Mouse (Mus musculus): ENCODE results near the gene Sh3bp1. TPM values are rescaled to one million over a fixed set of nuclear protein-coding genes. Genes with fewer than 3 reads are reported as not detected.

Gene Sh3bp1
- 145 TPM for polyA plus RNA-seq (2017; shearing (Covaris generic))

GRCm38 (mm10) chr15:78899740-78900584 is at the start of gene Sh3bp1:
Gene Sh3bp1, plus strand, starts transcription at chr15:78899768.

GRCm38 (mm10) chr15:78855303-78855965 is 44.1 kb upstream of the Sh3bp1 start, which contains the start of gene Lgals2:
Gene Lgals2, minus strand, starts transcription at chr15:78855529.

DNA sequence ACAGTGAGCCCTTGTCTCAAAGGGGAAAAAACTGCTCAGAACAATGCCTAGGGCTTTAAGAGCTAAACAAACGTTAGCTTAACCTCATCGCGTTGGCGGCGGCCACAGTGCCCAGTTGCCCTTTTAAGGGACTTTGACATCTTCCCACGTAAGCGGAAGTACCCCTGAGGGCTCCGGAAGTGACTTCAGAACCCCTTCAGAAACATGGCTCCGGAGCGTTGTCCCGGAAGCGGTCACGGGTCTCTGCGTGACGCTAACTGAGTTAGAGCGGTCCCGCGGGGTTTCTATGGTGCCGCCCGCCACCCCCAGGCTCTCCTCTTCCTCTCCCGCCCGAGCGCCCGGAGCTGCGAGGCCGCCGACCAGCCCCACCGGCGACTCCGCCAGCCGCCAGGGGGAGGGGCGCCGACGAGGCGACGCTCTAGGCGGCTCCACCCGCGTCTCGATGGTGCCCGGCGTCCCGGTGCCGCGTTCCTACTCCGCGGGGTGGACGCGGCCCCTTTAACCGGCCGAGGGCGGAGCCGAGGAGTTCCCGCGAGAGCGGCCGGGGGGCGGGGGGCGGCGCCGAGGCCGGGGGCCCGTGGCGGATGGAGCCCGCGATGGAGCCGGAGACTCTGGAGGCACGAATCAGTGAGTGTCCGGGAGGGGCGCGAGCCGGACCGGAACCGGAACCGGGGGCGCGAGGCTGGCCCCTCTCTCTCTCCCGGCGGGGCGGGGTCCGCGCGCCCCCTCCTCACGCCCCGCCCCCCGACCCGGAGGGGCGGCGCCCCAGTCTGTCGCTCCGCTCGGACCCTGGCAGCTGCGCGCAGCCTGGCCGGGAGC is 22.4 kb upstream of the Sh3bp1 start, which contains the start of gene Gga1:
TSS of gene Gga1 (plus strand) at position 200 of the 819 bp plus-strand sequence.

GRCm38 (mm10) chr15:78899409-78899739 is 194 bp upstream of the Sh3bp1 start, which contains the start of gene Gm49510:
Gene Gm49510, plus strand, starts transcription at chr15:78899667.

DNA sequence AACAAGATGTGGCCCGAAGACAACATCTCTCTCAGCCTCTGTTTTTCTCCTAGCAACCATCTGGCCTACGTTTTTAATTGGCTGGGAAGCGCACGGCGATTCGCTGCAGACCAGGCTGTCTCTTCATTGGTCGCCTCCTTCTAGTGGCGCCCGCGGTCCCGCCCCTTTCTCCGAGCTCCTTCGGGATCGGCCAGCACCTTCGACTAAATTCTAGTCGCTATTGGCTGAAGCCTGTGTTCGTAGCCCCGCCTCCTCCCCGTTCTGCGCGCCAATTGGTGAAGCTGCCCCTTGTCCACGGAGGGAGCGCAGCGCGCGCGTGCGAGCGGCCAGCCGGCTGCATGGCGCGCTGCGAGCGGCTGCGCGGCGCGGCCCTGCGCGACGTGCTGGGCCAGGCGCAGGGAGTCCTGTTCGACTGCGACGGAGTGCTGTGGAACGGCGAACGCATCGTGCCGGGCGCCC is 14.1 kb downstream of the Sh3bp1 start, which contains the start of gene Pdxp:
TSS of gene Pdxp (plus strand) at position 288 of the 459 bp plus-strand sequence.

DNA sequence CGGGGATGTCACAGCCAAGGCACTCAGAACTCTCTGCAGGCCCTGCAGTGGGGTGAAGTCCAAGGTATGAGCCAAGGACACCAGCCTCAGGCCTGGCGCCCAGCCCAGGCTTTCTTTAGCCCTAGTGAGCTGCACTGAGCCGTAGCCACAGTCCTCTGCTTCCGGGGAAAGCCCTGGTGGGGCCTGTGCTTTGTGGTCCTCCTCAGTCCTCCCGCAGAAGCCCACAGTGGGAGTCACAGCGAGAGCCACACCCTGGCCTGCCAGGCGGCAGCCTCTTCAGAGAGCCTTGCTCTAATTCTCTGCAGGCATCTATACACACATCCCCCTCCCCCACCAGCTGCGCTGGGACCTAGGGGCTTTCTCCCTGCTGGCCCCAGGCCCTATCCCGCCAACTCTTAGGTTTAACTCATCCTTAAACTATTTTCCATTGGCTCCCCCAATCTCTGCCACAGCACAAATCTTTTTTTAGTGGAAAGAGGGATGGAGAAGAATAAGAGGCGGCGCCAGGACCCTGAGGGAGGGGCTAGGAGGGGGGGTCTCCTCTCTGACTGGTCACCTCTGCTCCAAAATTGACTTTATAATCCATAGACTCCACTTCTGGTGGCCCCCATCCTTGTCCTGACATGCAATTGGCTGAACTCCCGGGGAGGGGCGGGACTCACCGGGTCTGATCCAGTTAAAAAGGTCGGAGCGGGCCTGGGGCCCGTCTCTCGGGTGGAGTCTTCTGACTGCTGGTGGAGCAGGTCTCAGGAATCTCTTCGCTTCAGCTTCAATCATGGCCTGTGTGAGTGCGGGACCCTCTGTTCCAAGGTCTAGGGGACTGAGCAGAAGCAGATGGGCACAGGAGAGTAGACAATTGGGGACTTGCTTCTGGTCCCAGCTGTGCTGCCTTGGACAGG is 26.7 kb downstream of the Sh3bp1 start, which contains the start of gene Lgals1:
TSS of gene Lgals1 (plus strand) at position 705 of the 899 bp plus-strand sequence.

DNA sequence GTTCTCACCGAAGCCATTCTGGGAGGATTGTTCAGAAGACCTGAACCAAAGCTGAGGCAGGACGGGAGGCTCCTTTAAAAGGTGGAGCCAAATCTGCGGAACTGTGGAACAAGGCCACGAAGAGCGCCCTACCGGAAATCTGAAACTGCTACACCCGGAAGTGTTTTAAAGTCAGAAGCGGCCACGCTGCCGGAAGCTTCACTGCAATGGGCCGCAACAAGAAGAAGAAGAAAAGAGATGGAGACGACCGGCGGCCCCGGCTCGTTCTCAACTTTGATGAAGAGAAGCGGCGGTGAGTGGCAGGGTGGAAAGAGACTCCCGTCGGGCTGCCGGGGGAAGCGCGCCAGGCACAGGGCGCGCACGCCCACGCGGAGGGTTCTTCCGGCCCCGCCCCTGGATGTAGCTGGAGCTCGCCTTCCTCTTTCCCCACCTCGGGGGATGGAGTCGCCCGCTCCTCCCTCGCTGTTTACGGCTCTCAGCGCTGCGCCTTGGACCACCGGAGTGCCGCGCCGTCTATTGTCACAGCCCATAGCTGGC is 35.3 kb downstream of the Sh3bp1 start, which contains the start of gene Nol12:
TSS of gene Nol12 (plus strand) at position 150 of the 537 bp plus-strand sequence.

DNA sequence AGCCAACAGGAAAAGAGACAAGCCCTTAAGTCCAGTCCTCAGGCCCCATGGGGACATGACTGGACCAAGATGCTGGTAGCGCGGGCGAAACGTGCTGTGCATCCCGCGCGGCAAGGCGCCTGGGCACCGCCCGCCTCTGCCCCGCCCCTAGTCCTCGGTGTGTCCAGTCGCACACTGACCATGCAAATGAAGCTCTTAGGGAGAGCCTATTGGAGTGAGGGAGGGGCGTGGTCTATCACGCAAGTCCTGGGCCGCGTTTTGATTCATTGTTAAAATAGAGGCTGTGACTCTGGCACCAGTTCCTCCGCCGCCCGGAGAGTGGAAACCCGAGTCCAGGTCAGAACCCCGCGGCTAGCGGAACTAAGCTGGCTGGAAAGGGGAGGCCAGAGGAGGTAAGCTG is 48.1 kb downstream of the Sh3bp1 start, which contains the start of gene Triobp:
TSS of gene Triobp (plus strand) at position 68 of the 400 bp plus-strand sequence.

Other genes starting within 250 kb of the Sh3bp1 start
- 0.22 TPM for gene Elfn2, start 181.0 kb upstream of the Sh3bp1 start, polyA plus RNA-seq (2017; shearing (Covaris generic))
- 136 TPM for gene Mfng, start 126.3 kb upstream of the Sh3bp1 start, polyA plus RNA-seq (2017; shearing (Covaris generic))
- 1.9 TPM for gene Card10, start 96.7 kb upstream of the Sh3bp1 start, polyA plus RNA-seq (2017; shearing (Covaris generic))
- gene Cdc42ep1, start 57.1 kb upstream of the Sh3bp1 start, polyA plus RNA-seq (2017; shearing (Covaris generic)) = 0.39 TPM
- gene Lgals2, start 44.2 kb upstream of the Sh3bp1 start, polyA plus RNA-seq (2017; shearing (Covaris generic)) = not detected
- 59.0 TPM for gene Gga1, start 22.6 kb upstream of the Sh3bp1 start, polyA plus RNA-seq (2017; shearing (Covaris generic))
- not detected for gene Gm49510, start 101 bp upstream of the Sh3bp1 start, polyA plus RNA-seq (2017; shearing (Covaris generic))
- gene Pdxp, start 14.2 kb downstream of the Sh3bp1 start, polyA plus RNA-seq (2017; shearing (Covaris generic)) = 14.5 TPM
- gene Lgals1, start 27.0 kb downstream of the Sh3bp1 start, polyA plus RNA-seq (2017; shearing (Covaris generic)) = 575 TPM
- gene Nol12, start 35.2 kb downstream of the Sh3bp1 start, polyA plus RNA-seq (2017; shearing (Covaris generic)) = 21.1 TPM
- gene Triobp, start 48.0 kb downstream of the Sh3bp1 start, polyA plus RNA-seq (2017; shearing (Covaris generic)) = 60.8 TPM
- 25.0 TPM for gene H1f0, start 128.7 kb downstream of the Sh3bp1 start, polyA plus RNA-seq (2017; shearing (Covaris generic))
- not detected for gene Galr3, start 142.1 kb downstream of the Sh3bp1 start, polyA plus RNA-seq (2017; shearing (Covaris generic))
- 52.5 TPM for gene Ankrd54, start 163.1 kb downstream of the Sh3bp1 start, polyA plus RNA-seq (2017; shearing (Covaris generic))
- gene Eif3l, start 175.4 kb downstream of the Sh3bp1 start, polyA plus RNA-seq (2017; shearing (Covaris generic)) = 109 TPM
- 26.3 TPM for gene Micall1, start 209.1 kb downstream of the Sh3bp1 start, polyA plus RNA-seq (2017; shearing (Covaris generic))
- 86.9 TPM for gene Polr2f, start 241.2 kb downstream of the Sh3bp1 start, polyA plus RNA-seq (2017; shearing (Covaris generic))
- gene 1700088E04Rik, start 241.5 kb downstream of the Sh3bp1 start, polyA plus RNA-seq (2017; shearing (Covaris generic)) = not detected